Mouse (Mus musculus): ENCODE measurements at regions not wholly inside any gene's neighbourhood (a gene's known extent, or its start where the extent isn't known, plus 50 kb on each side); places are given as distances from the start of the nearest gene placed in this dataset.

- TF ChIP-seq CTCF (IDR thresholded peaks at IDR 0.05) (no peak), POLR2A (IDR thresholded peaks at IDR 0.05; ENCODE audit: insufficient read depth, low read depth, low read length) (no peak), EP300 (IDR thresholded peaks at IDR 0.05; ENCODE audit: insufficient read depth, low read depth, low read length) (no peak)
Observed at GRCm38 (mm10) chr3:8736239-8736953, 873.5 kb downstream of the Zfp704 start.
